Mouse (Mus musculus) heart, adult 2 months (tissue): ENCODE results near the gene Hs6st3. TPM values are rescaled to one million over a fixed set of nuclear protein-coding genes. Genes with fewer than 3 reads are reported as not detected.

Experiments
- DNase-seq, 2 experiments: peaks; one replicate each; pipeline ENCODE4 v3.0.0; 2021
- H3K27ac ChIP-seq: fragments of 200-600 bp; 2 replicates; pipeline ENCODE4 v1.8.1; 2022
- H3K27me3 ChIP-seq: fragments of 200-500 bp; 2 replicates; pipeline ENCODE4 v1.6.1; 2012; ENCODE audit warnings: mild to moderate bottlenecking, low read length, inconsistent platforms, mixed read lengths; ENCODE audit not compliant: control insufficient read depth, insufficient read depth
- H3K36me3 ChIP-seq: fragments of 200-500 bp; 2 replicates; pipeline ENCODE4 v1.6.1; 2012; ENCODE audit warnings: low read length, inconsistent platforms; ENCODE audit not compliant: control insufficient read depth, insufficient read depth
- H3K4me1 ChIP-seq: fragments of 200-500 bp; 2 replicates; pipeline ENCODE4 v1.6.1; 2011; ENCODE audit warnings: low read length; ENCODE audit not compliant: control insufficient read depth, insufficient read depth
- H3K4me3 ChIP-seq: fragments of 200-600 bp; 2 replicates; pipeline ENCODE4 v1.8.1; 2022
- H3K79me2 ChIP-seq: fragments of 200-500 bp; replicated peaks from 2 replicates; pipeline ENCODE4 v1.6.1; 2012; ENCODE audit warnings: mild to moderate bottlenecking, inconsistent platforms, low read length, moderate library complexity, mixed read lengths; ENCODE audit not compliant: control insufficient read depth, insufficient read depth
- H3K9ac ChIP-seq: fragments of 200-500 bp; 2 replicates; pipeline ENCODE4 v1.6.1; 2012; ENCODE audit warnings: low read depth, mild to moderate bottlenecking, control low read depth, inconsistent platforms, low read length, mixed read lengths
- CTCF ChIP-seq: fragments of 200-600 bp; IDR thresholded peaks from 2 replicates; pipeline ENCODE4 v1.8.1; 2022; ENCODE audit warnings: antibody characterized with exemption, mild to moderate bottlenecking, moderate library complexity
- EP300 ChIP-seq: fragments of 200-500 bp; IDR thresholded peaks from 2 replicates; pipeline ENCODE4 v1.6.1; 2011; ENCODE audit warnings: low read depth, low read length, control low read depth; ENCODE audit not compliant: insufficient read depth
- POLR2A ChIP-seq: fragments of 200-500 bp; IDR thresholded peaks from 2 replicates; pipeline ENCODE4 v1.6.1; 2011; ENCODE audit warnings: mild to moderate bottlenecking, low read depth, low read length, control low read depth; ENCODE audit not compliant: insufficient read depth
- WGBS: fragments of 180-500 bp; shearing (Covaris S2); methylation state at CpG from one replicate; pipeline ENCODE4 v1.1.7; 2018; 5-methylcytosine and 5-hydroxymethylcytosine counted together
- intact Hi-C: fragments of 180-260 bp; cut with DNase I; formaldehyde crosslinking; loops from one replicate; pipeline ENCODE4 v1.15.1; 2025
- polyA plus RNA-seq: library from polyadenylated mRNA; depleted of rRNA; stranded (reverse); fragments of >200 nt; gene quantifications from 2 replicates; pipeline ENCODE4 v1.2.3, GENCODE M21; 2012
- total RNA-seq, 2 experiments: library from RNA; stranded (reverse); gene quantifications; 2 replicates each; pipeline ENCODE4 v1.2.3; 2021

Hs6st3 gene
- total and polyA plus RNA-seq, 3 experiments = not detected

GRCm38 (mm10) chr14:119369274-119369673, 231.1 kb downstream of the Hs6st3 start:
- Histone ChIP-seq H3K27me3 (no peaks in the 10 kb centered on the region), H3K79me2 (no peaks in the 10 kb centered on the region), H3K4me1 (no peaks in the 10 kb centered on the region), H3K36me3 (no peaks in the 10 kb centered on the region), H3K4me3 (no peak overlapping the region), H3K27ac (no peak overlapping the region), H3K9ac (no peak overlapping the region)
- TF ChIP-seq EP300 = no peak
- TF ChIP-seq CTCF = no peak
- no peak for TF ChIP-seq POLR2A
- 69% methylated on average over 8 of the region's 8 CpGs for WGBS
- intact Hi-C loops = no loop called here
- no peak for DNase-seq

GRCm38 (mm10) chr14:119370013-119370412, 231.9 kb downstream of the Hs6st3 start:
- no peak overlapping the region for H3K27ac ChIP-seq
- intact Hi-C loops = no loop called here
- H3K4me1 ChIP-seq = no peaks in the 10 kb centered on the region
- H3K36me3 ChIP-seq = no peaks in the 10 kb centered on the region
- no peak for DNase-seq
- no peaks in the 10 kb centered on the region for H3K79me2 ChIP-seq
- no peak overlapping the region for H3K4me3 ChIP-seq
- no peak for TF ChIP-seq CTCF
- no peak for TF ChIP-seq EP300
- TF ChIP-seq POLR2A = no peak
- H3K27me3 ChIP-seq = no peaks in the 10 kb centered on the region
- no peak overlapping the region for H3K9ac ChIP-seq
- 82% methylated on average over 7 of the region's 7 CpGs for WGBS

- Histone ChIP-seq H3K4me3 (no peak overlapping the region), H3K9ac (no peak overlapping the region), H3K36me3 (no peaks in the 10 kb centered on the region), H3K27ac (no peak overlapping the region), H3K79me2 (no peaks in the 10 kb centered on the region), H3K4me1 (no peaks in the 10 kb centered on the region), H3K27me3 (no peaks in the 10 kb centered on the region)
- TF ChIP-seq CTCF = no peak
- TF ChIP-seq POLR2A = no peak
- TF ChIP-seq EP300 = no peak
- DNase-seq = no peak
- WGBS = 76% methylated on average over 2 of the region's 2 CpGs
- intact Hi-C loops = no loop called here
These were observed 241.2 kb downstream of the Hs6st3 start for GRCm38 (mm10) chr14:119379303-119379702.

- intact Hi-C loops = no loop called here
- H3K79me2 ChIP-seq = no peaks in the 10 kb centered on the region
- DNase-seq = no peak
- WGBS = 77% methylated on average over 10 of the region's 10 CpGs
- H3K27ac ChIP-seq = no peak overlapping the region
- H3K9ac ChIP-seq = no peak overlapping the region
- TF ChIP-seq EP300 (no peak), CTCF (no peak), POLR2A (no peak)
- H3K4me1 ChIP-seq = no peaks in the 10 kb centered on the region
- H3K4me3 ChIP-seq = no peak overlapping the region
- H3K36me3 ChIP-seq = no peaks in the 10 kb centered on the region
- no peaks in the 10 kb centered on the region for H3K27me3 ChIP-seq
These were observed 263.5 kb downstream of the Hs6st3 start for GRCm38 (mm10) chr14:119401618-119402017.

GRCm38 (mm10) chr14:119409334-119410050, 271.4 kb downstream of the Hs6st3 start:
- intact Hi-C loops = no loop called here
- no peak overlapping the region for H3K9ac ChIP-seq
- no peak for DNase-seq
- H3K4me3 ChIP-seq = no peak overlapping the region
- no peak overlapping the region for H3K27ac ChIP-seq
- no peak for TF ChIP-seq POLR2A
- no peak for TF ChIP-seq CTCF
- no peak for TF ChIP-seq EP300
- no peaks in the 10 kb centered on the region for H3K79me2 ChIP-seq
- no peaks in the 10 kb centered on the region for H3K4me1 ChIP-seq
- no peaks in the 10 kb centered on the region for H3K36me3 ChIP-seq
- 65% methylated on average over 11 of the region's 11 CpGs for WGBS
- H3K27me3 ChIP-seq = no peaks in the 10 kb centered on the region

- Histone ChIP-seq H3K9ac (no peak overlapping the region), H3K36me3 (no peaks in the 10 kb centered on the region), H3K27ac (no peak overlapping the region), H3K4me1 (no peaks in the 10 kb centered on the region), H3K27me3 (no peaks in the 10 kb centered on the region), H3K79me2 (no peaks in the 10 kb centered on the region), H3K4me3 (no peak overlapping the region)
- WGBS = 73% methylated on average over 5 of the region's 5 CpGs
- no peak for TF ChIP-seq POLR2A
- TF ChIP-seq EP300 = no peak
- no peak for DNase-seq
- intact Hi-C loops = no loop called here
These were observed 284.8 kb downstream of the Hs6st3 start for GRCm38 (mm10) chr14:119422894-119423293.
